ENCODE assay signal across 8 mouse cellular contexts in genomic region chr9:53667020-53667669, GRCm38 (mm10). TPM values are rescaled to one million over a fixed set of nuclear protein-coding genes. Genes with fewer than 3 reads are reported as not detected.
DNase-seq lines count a peak whose midpoint lies in the region; ATAC-seq lines count a peak whose summit lies in the region.

No protein-coding gene starts in this region.

- DNase-seq in ZHBTc4 (ENCODE audit: low read depth, low spot score), result peak; percentile 97
- peak; percentile 92 to 93 for DNase-seq in gastrocnemius, adult 8-10 months (ENCODE audit: low spot score in 2 of 2)
- DNase-seq in induced T-regulatory cell, adult 2 months (ENCODE audit: low read depth), result peak; percentile 97
- peak; percentile 78 to 93 for DNase-seq in left cerebral cortex, adult 9 months (ENCODE audit: low spot score in 2 of 2)
- peak; percentile 95 for DNase-seq in right cerebral cortex, postnatal 14 days
- peak; percentile 90 to 92 for DNase-seq in urinary bladder, postnatal 36 days (ENCODE audit: low spot score in 2 of 2)

- peak; percentile 87 for ATAC-seq in common myeloid progenitor, adult 5-6 weeks (replicated peaks; ENCODE audit: low read depth, poor library complexity, severe bottlenecking)
- peak; percentile 85 for ATAC-seq in megakaryocyte progenitor cell, adult 5-6 weeks (replicated peaks; ENCODE audit: poor library complexity)

RNA-seq across cellular contexts. Expression of gene Cul5, which starts 2.7 kb away (rescaled TPM):
- 62.7 and 67.6 TPM in 2 replicates for total RNA-seq in common myeloid progenitor, adult 5-6 weeks (2017)
- 10 to 100 TPM; 75.6 to 84.6 (median 76.1) TPM for total RNA-seq in gastrocnemius, adult 8-10 months (2022)
- total RNA-seq in megakaryocyte progenitor cell, adult 5-6 weeks (2015), result 26.4 and 28.2 TPM in 2 replicates
- total RNA-seq in megakaryocyte progenitor cell, adult 5-6 weeks (2017), result 48.9 and 55.3 TPM in 2 replicates

RNA-seq across cellular contexts. Expression of gene Rab39, which starts 38.9 kb away (rescaled TPM):
- total RNA-seq in common myeloid progenitor, adult 5-6 weeks (2017), result 0.55 TPM in 1 of 2 replicates, not detected in the other
- under 1 TPM in 1 of 4 experiments, not detected in 3; 0.08 TPM for total RNA-seq in gastrocnemius, adult 8-10 months (2022)
- 0.64 TPM in 1 of 2 replicates, not detected in the other for total RNA-seq in megakaryocyte progenitor cell, adult 5-6 weeks (2015)
- total RNA-seq in megakaryocyte progenitor cell, adult 5-6 weeks (2017), result 0.17 and 0.21 TPM in 2 replicates

RNA-seq across cellular contexts. Expression of gene Acat1, which starts 57.0 kb away (rescaled TPM):
- 56.3 and 62.3 TPM in 2 replicates for total RNA-seq in common myeloid progenitor, adult 5-6 weeks (2017)
- 100 to 1,000 TPM; 123 to 132 (median 128) TPM for total RNA-seq in gastrocnemius, adult 8-10 months (2022)
- 83.7 and 109 TPM in 2 replicates for total RNA-seq in megakaryocyte progenitor cell, adult 5-6 weeks (2015)
- 64.5 and 64.7 TPM in 2 replicates for total RNA-seq in megakaryocyte progenitor cell, adult 5-6 weeks (2017)

Comparison
In these comparisons a context has a peak if more than half of its experiments do, and no peak if none do; other contexts are left out.
1. Peak in every context shown above with its lines: DNase-seq and ATAC-seq.